Mouse (Mus musculus) ES-Bruce4 (cell line): Measurements from ENCODE around the gene Styx. TPM values are rescaled to one million over a fixed set of nuclear protein-coding genes. Genes with fewer than 3 reads are reported as not detected.

Experiments used
- H3K27ac ChIP-seq: 2 replicates; pipeline ENCODE4 v1.5.1; 2012; ENCODE audit warnings: low read length, inconsistent platforms; ENCODE audit not compliant: insufficient read depth
- H3K27me3 ChIP-seq: 2 replicates; pipeline ENCODE4 v1.6.1; 2012; ENCODE audit warnings: mild to moderate bottlenecking, low read length, inconsistent platforms; ENCODE audit not compliant: control insufficient read depth, poor library complexity, insufficient read depth, severe bottlenecking
- H3K36me3 ChIP-seq: 2 replicates; pipeline ENCODE4 v1.6.1; 2012; ENCODE audit warnings: inconsistent platforms, mild to moderate bottlenecking, low read length, moderate library complexity; ENCODE audit not compliant: control insufficient read depth, poor library complexity, insufficient read depth, severe bottlenecking
- H3K4me1 ChIP-seq: one replicate; pipeline ENCODE4 v1.8.1; 2011; ENCODE audit warnings: low read length; ENCODE audit not compliant: control insufficient read depth, insufficient read depth
- H3K4me3 ChIP-seq: 2 replicates; pipeline ENCODE4 v1.5.1; 2011; ENCODE audit warnings: low read depth, mild to moderate bottlenecking, low read length
- H3K9ac ChIP-seq: 2 replicates; pipeline ENCODE4 v1.6.1; 2012; ENCODE audit warnings: low read depth, mild to moderate bottlenecking, inconsistent platforms; ENCODE audit not compliant: poor library complexity, severe bottlenecking
- H3K9me3 ChIP-seq: replicated peaks from 2 replicates; pipeline ENCODE4 v1.6.1; 2012; ENCODE audit warnings: mild to moderate bottlenecking, low read length, inconsistent platforms; ENCODE audit not compliant: control insufficient read depth, poor library complexity, insufficient read depth, severe bottlenecking
- CTCF ChIP-seq: IDR thresholded peaks from one replicate; pipeline ENCODE4 v1.8.1; 2011; ENCODE audit warnings: low read depth, low read length
- EP300 ChIP-seq: IDR thresholded peaks from 2 replicates; pipeline ENCODE4 v1.6.1; 2011; ENCODE audit warnings: low read depth, low read length; ENCODE audit not compliant: insufficient read depth
- POLR2A ChIP-seq: IDR thresholded peaks from one replicate; pipeline ENCODE4 v1.8.1; 2011; ENCODE audit warnings: low read length; ENCODE audit not compliant: insufficient read depth
- polyA plus RNA-seq: library from polyadenylated mRNA; stranded (reverse); fragments of >200 nt; gene quantifications from 2 replicates; pipeline ENCODE4 v1.2.4, GENCODE M21; 2011; ENCODE audit warnings: low read depth; ENCODE audit not compliant: missing spikeins, insufficient read depth, insufficient read length

The Styx gene
- polyA plus RNA-seq, 1 experiment = 36.7 TPM

- Histone ChIP-seq H3K9ac (no peak overlapping the region), H3K36me3 (no peaks in the 10 kb centered on the region), H3K27me3 (no peaks in the 10 kb centered on the region), H3K4me3 (no peak overlapping the region), H3K27ac (no peak overlapping the region), H3K4me1 (peaks cover 3% of the 10 kb centered on the region), H3K9me3 (no peaks in the 10 kb centered on the region)
- TF ChIP-seq CTCF (no peak), EP300 (no peak), POLR2A (no peak)
These were observed 88.5 kb downstream of the Styx start for GRCm38 (mm10) chr14:45439387-45439786.

- no peaks in the 10 kb centered on the region for H3K9me3 ChIP-seq
- H3K27ac ChIP-seq = no peak overlapping the region
- no peak overlapping the region for H3K4me3 ChIP-seq
- H3K9ac ChIP-seq = no peak overlapping the region
- H3K27me3 ChIP-seq = no peaks in the 10 kb centered on the region
- H3K4me1 ChIP-seq = peaks cover 3% of the 10 kb centered on the region
- TF ChIP-seq EP300 (no peak), POLR2A (no peak), CTCF (no peak)
- H3K36me3 ChIP-seq = no peaks in the 10 kb centered on the region
These were observed 90.4 kb downstream of the Styx start for GRCm38 (mm10) chr14:45441291-45441690.

GRCm38 (mm10) chr14:45442781-45443560 lies 92.1 kb downstream of the Styx start:
- Histone ChIP-seq H3K36me3 (no peaks in the 10 kb centered on the region), H3K9ac (0 out of 2 replicates have a peak overlapping the region, but pooled peaks have one; percentile 47), H3K9me3 (no peaks in the 10 kb centered on the region), H3K4me1 (peaks cover 1% of the 10 kb centered on the region), H3K27ac (peak overlapping the region; percentile 74), H3K4me3 (no peak overlapping the region), H3K27me3 (no peaks in the 10 kb centered on the region)
- TF ChIP-seq POLR2A (no peak), EP300 (no peak), CTCF (no peak)

GRCm38 (mm10) chr14:45444870-45445269 lies 94.0 kb downstream of the Styx start:
- H3K4me3 ChIP-seq = 0 out of 2 replicates have a peak overlapping the region, but pooled peaks have one; percentile 17
- TF ChIP-seq POLR2A (no peak), EP300 (0 out of 2 replicates have a peak, but pooled peaks have one; percentile 21), CTCF (no peak)
- H3K27ac ChIP-seq = peak overlapping the region; percentile 98
- H3K27me3 ChIP-seq = no peaks in the 10 kb centered on the region
- H3K9me3 ChIP-seq = no peaks in the 10 kb centered on the region
- peak overlapping the region; percentile 65; the same call in 1 of the 2 replicates for H3K9ac ChIP-seq
- peaks cover 1% of the 10 kb centered on the region for H3K4me1 ChIP-seq
- no peaks in the 10 kb centered on the region for H3K36me3 ChIP-seq

- no peaks in the 10 kb centered on the region for H3K27me3 ChIP-seq
- no peaks in the 10 kb centered on the region for H3K9me3 ChIP-seq
- peaks cover 1% of the 10 kb centered on the region for H3K4me1 ChIP-seq
- TF ChIP-seq POLR2A (no peak), EP300 (peak; percentile 96), CTCF (no peak)
- peak overlapping the region; percentile 65 for H3K9ac ChIP-seq
- no peaks in the 10 kb centered on the region for H3K36me3 ChIP-seq
- H3K27ac ChIP-seq = peak overlapping the region; percentile 98
- H3K4me3 ChIP-seq = peak overlapping the region; percentile 17
These were observed 94.6 kb downstream of the Styx start for GRCm38 (mm10) chr14:45445445-45445844.

GRCm38 (mm10) chr14:45446777-45447176 lies 95.9 kb downstream of the Styx start:
- Histone ChIP-seq H3K4me1 (peaks cover 1% of the 10 kb centered on the region), H3K9me3 (no peaks in the 10 kb centered on the region), H3K27me3 (no peaks in the 10 kb centered on the region), H3K9ac (0 out of 2 replicates have a peak overlapping the region, but pooled peaks have one; percentile 6), H3K27ac (peak overlapping the region; percentile 53; the same call in 1 of the 2 replicates), H3K36me3 (no peaks in the 10 kb centered on the region), H3K4me3 (no peak overlapping the region)
- no peak for TF ChIP-seq POLR2A
- no peak for TF ChIP-seq CTCF
- no peak for TF ChIP-seq EP300
